9 mouse cellular contexts compared by ENCODE assay signal in the genomic region with DNA sequence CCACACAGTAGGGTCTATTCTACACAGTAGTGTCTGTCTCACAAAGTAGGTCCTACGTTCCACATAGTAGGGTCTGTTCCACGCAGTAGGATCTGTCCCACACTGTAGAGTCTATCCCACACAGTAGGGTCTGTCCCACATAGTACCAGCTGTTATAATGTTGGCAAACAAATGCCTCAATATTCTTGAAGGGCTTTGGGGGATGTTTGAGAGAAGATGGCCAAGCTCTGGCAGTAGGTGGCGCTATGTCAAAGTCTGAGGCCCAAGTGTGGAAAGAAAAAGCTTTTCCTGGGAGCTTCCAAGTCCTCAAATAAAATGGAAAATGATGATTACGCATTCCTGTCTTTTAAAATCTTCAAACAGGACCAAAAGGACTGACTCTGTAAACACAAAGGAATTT.
DNase-seq lines count a peak whose midpoint lies in the region; ATAC-seq lines count a peak whose summit lies in the region.
"Had no signal": no experiment of that assay in that cellular context is flagged by ENCODE, and none has a peak within 500 bp of the region (broad histone marks: within the 10 kb centered on the region; RNA-seq: fewer than 3 reads in every experiment).

No protein-coding gene starts in this region.

- H3K4me3 ChIP-seq in neural tube, embryonic 15.5 days (replicated peaks): no peak overlapping the region
- H3K4me3 ChIP-seq: hindbrain, embryonic 15.5 days had no signal

- H3K9me3 ChIP-seq in neural tube, embryonic 15.5 days (replicated peaks): no peaks in the 10 kb centered on the region
- H3K9me3 ChIP-seq: hindbrain, embryonic 15.5 days had no signal

- H3K36me3 ChIP-seq in neural tube, embryonic 15.5 days: no peaks in the 10 kb centered on the region
- H3K36me3 ChIP-seq: hindbrain, embryonic 15.5 days had no signal

- H3K27me3 ChIP-seq in neural tube, embryonic 15.5 days (replicated peaks): peaks cover 5% of the 10 kb centered on the region; the same call in 1 of the 2 replicates
- H3K27me3 ChIP-seq: hindbrain, embryonic 15.5 days had no signal

- H3K4me1 ChIP-seq in neural tube, embryonic 15.5 days: peaks cover 9% of the 10 kb centered on the region; the same call in 1 of the 2 replicates
- H3K4me1 ChIP-seq: hindbrain, embryonic 15.5 days had no signal

- 45% methylated on average over 4 of the region's 4 CpGs for WGBS in neural tube, embryonic 15.5 days

- no peak overlapping the region for H3K4me2 ChIP-seq in neural tube, embryonic 15.5 days
- H3K4me2 ChIP-seq: hindbrain, embryonic 15.5 days had no signal

- no peak for ATAC-seq in neural tube, embryonic 15.5 days (ENCODE audit: low FRiP score)

- no peak overlapping the region for H3K27ac ChIP-seq in neural tube, embryonic 15.5 days (replicated peaks)
- H3K27ac ChIP-seq: hindbrain, embryonic 15.5 days had no signal

- DNase-seq in cerebellum, adult 8-10 months: peak; percentile 10
- DNase-seq in cerebellum, adult 9-11 months: no peak
- DNase-seq in neural tube, embryonic 10.5 days (ENCODE audit: extremely low spot score, low spot score): peak; percentile 35
- DNase-seq in embryo, embryonic 11.5 days (ENCODE audit: low read depth, low spot score): peak; percentile 32
- peak; percentile 50 to 79 for DNase-seq in layer of hippocampus, adult 18-20 months (ENCODE audit: low spot score in 2 of 2)
- peak; percentile 74 for DNase-seq in lung, postnatal 36 days
- DNase-seq in yolk sac, embryonic 10.5 days (ENCODE audit: low spot score): peak; percentile 16

- no peak overlapping the region for H3K9ac ChIP-seq in neural tube, embryonic 15.5 days (replicated peaks)
- H3K9ac ChIP-seq: hindbrain, embryonic 15.5 days had no signal
